Mouse (Mus musculus) spleen, adult 2 months (tissue): Measurements from ENCODE around the gene Gfral.

Experiments used
- CTCF ChIP-seq: fragments of 200-500 bp; IDR thresholded peaks from 2 replicates; pipeline ENCODE4 v1.5.1; 2011; ENCODE audit warnings: mild to moderate bottlenecking, inconsistent platforms; ENCODE audit not compliant: insufficient read depth, insufficient read length, insufficient replicate concordance; ENCODE audit errors: extremely low read depth
- POLR2A ChIP-seq: fragments of 200-500 bp; IDR thresholded peaks from 2 replicates; pipeline ENCODE4 v1.6.1; 2011; ENCODE audit warnings: low read depth, low read length, inconsistent platforms

DNA sequence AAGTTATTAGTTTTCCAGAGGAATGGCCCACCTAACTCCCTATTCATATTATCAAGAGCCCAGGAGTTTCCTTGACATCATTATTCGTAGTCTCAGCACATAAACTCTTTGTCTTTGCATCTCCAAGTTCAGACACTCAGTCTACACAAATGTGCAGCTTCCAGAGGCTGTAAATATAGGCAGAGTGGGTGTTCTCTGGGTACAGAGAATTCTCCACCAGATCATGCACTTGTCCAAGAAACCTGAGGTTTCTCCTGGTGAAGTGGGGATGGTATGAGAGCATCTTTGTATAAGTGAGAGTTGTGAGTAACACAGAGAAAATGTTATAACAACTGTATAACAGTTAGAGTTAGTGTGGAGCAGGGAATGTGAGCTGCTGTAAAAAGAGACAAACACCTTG is 84.1 kb downstream of the Gfral start:
- TF ChIP-seq POLR2A, result no peak
- TF ChIP-seq CTCF, result no peak
